Mouse (Mus musculus) midbrain, embryonic 12.5 days (tissue): ENCODE data around the gene Drd3. TPM values are rescaled to one million over a fixed set of nuclear protein-coding genes. Genes with fewer than 3 reads are reported as not detected.

Source experiments
- ATAC-seq: fragments of 200-750 bp; cut with Nextera tagmentation; 2 replicates; pipeline ENCODE4 v1.8.0; 2017; ENCODE audit warnings: low read depth, moderate TSS enrichment, moderate library complexity; ENCODE audit not compliant: low FRiP score
- H3K27ac ChIP-seq: fragments of 300-500 bp; sonication (generic); replicated peaks from 2 replicates; pipeline ENCODE4 v1.5.1; 2016; ENCODE audit warnings: mild to moderate bottlenecking
- H3K27me3 ChIP-seq: fragments of 300-500 bp; sonication (generic); 2 replicates; pipeline ENCODE4 v1.6.1; 2016; ENCODE audit warnings: mild to moderate bottlenecking
- H3K36me3 ChIP-seq: fragments of 300-500 bp; sonication (generic); 2 replicates; pipeline ENCODE4 v1.6.1; 2016
- H3K4me1 ChIP-seq: fragments of 300-500 bp; sonication (generic); 2 replicates; pipeline ENCODE4 v1.6.1; 2016
- H3K4me2 ChIP-seq: fragments of 300-500 bp; sonication (generic); replicated peaks from 2 replicates; pipeline ENCODE4 v1.6.1; 2016; ENCODE audit warnings: mild to moderate bottlenecking, moderate library complexity
- H3K4me3 ChIP-seq: fragments of 300-500 bp; sonication (generic); 2 replicates; pipeline ENCODE4 v1.5.1; 2016; ENCODE audit warnings: mild to moderate bottlenecking
- H3K9ac ChIP-seq: fragments of 300-500 bp; sonication (generic); replicated peaks from 2 replicates; pipeline ENCODE4 v1.6.1; 2016; ENCODE audit warnings: mild to moderate bottlenecking, moderate library complexity
- H3K9me3 ChIP-seq: fragments of 300-500 bp; sonication (generic); 2 replicates; pipeline ENCODE4 v1.6.1; 2016; ENCODE audit warnings: mild to moderate bottlenecking
- WGBS: fragments of 180-500 bp; shearing (Covaris S2); methylation state at CpG from one replicate; pipeline ENCODE4 v1.1.7; 2016; 5-methylcytosine and 5-hydroxymethylcytosine counted together
- polyA plus RNA-seq: library from polyadenylated mRNA; unstranded; fragments of >200 nt; fragmentation: Nextera tagmentation; extraction: Ambion mirVana; gene quantifications from 2 replicates; pipeline ENCODE4 v1.2.1, GENCODE M21; 2016

Gene Drd3
- polyA plus RNA-seq, 1 experiment from 2014 or later: not detected

- peaks cover 10% of the 10 kb centered on the region; the same call in 1 of the 2 replicates for H3K27me3 ChIP-seq
- no peak overlapping the region for H3K4me3 ChIP-seq
- H3K4me1 ChIP-seq: peaks cover 25% of the 10 kb centered on the region
- no peak overlapping the region for H3K27ac ChIP-seq
- ATAC-seq: no peak
- H3K9me3 ChIP-seq: no peaks in the 10 kb centered on the region
- H3K4me2 ChIP-seq: no peak overlapping the region
- H3K9ac ChIP-seq: no peak overlapping the region
- no peaks in the 10 kb centered on the region for H3K36me3 ChIP-seq
- WGBS: 53% methylated on average over 5 of the region's 5 CpGs
Observed at GRCm38 (mm10) chr16:43802466-43802865, 48.6 kb downstream of the Drd3 start.

- no peak overlapping the region for H3K9ac ChIP-seq
- H3K36me3 ChIP-seq: no peaks in the 10 kb centered on the region
- H3K4me3 ChIP-seq: no peak overlapping the region
- H3K27ac ChIP-seq: no peak overlapping the region
- no peak overlapping the region for H3K4me2 ChIP-seq
- peaks cover 10% of the 10 kb centered on the region; the same call in 1 of the 2 replicates for H3K27me3 ChIP-seq
- 89% methylated on average over 6 of the region's 6 CpGs for WGBS
- no peak for ATAC-seq
- peaks cover 19% of the 10 kb centered on the region for H3K4me1 ChIP-seq
- no peaks in the 10 kb centered on the region for H3K9me3 ChIP-seq
Observed at GRCm38 (mm10) chr16:43804364-43804763, 50.5 kb downstream of the Drd3 start.

GRCm38 (mm10) chr16:43807048-43807447 is 53.2 kb downstream of the Drd3 start:
- no peak overlapping the region for H3K4me3 ChIP-seq
- no peaks in the 10 kb centered on the region for H3K9me3 ChIP-seq
- no peak overlapping the region for H3K27ac ChIP-seq
- peaks cover 6% of the 10 kb centered on the region; the same call in 1 of the 2 replicates for H3K27me3 ChIP-seq
- 80% methylated on average over 16 of the region's 16 CpGs for WGBS
- H3K9ac ChIP-seq: no peak overlapping the region
- H3K36me3 ChIP-seq: no peaks in the 10 kb centered on the region
- no peaks in the 10 kb centered on the region for H3K4me1 ChIP-seq
- ATAC-seq: no peak
- H3K4me2 ChIP-seq: no peak overlapping the region

- Histone ChIP-seq H3K27me3 (no peaks in the 10 kb centered on the region), H3K9me3 (no peaks in the 10 kb centered on the region), H3K27ac (no peak overlapping the region), H3K36me3 (no peaks in the 10 kb centered on the region), H3K9ac (no peak overlapping the region), H3K4me2 (no peak overlapping the region), H3K4me1 (no peaks in the 10 kb centered on the region), H3K4me3 (no peak overlapping the region)
- ATAC-seq: no peak
- WGBS: 88% methylated on average over 2 of the region's 2 CpGs
Observed at GRCm38 (mm10) chr16:43809429-43809828, 55.6 kb downstream of the Drd3 start.

- Histone ChIP-seq H3K36me3 (no peaks in the 10 kb centered on the region), H3K27ac (no peak overlapping the region), H3K9me3 (no peaks in the 10 kb centered on the region), H3K27me3 (no peaks in the 10 kb centered on the region), H3K9ac (no peak overlapping the region), H3K4me2 (no peak overlapping the region), H3K4me3 (no peak overlapping the region), H3K4me1 (no peaks in the 10 kb centered on the region)
- ATAC-seq: no peak
- WGBS: 77% methylated on average over 1 of the region's 1 CpGs
Observed at GRCm38 (mm10) chr16:43811402-43811801, 57.6 kb downstream of the Drd3 start.

GRCm38 (mm10) chr16:43814644-43815043 is 60.8 kb downstream of the Drd3 start:
- WGBS: 44% methylated on average over 4 of the region's 4 CpGs
- H3K4me1 ChIP-seq: no peaks in the 10 kb centered on the region
- no peak overlapping the region for H3K4me2 ChIP-seq
- H3K36me3 ChIP-seq: no peaks in the 10 kb centered on the region
- H3K27me3 ChIP-seq: no peaks in the 10 kb centered on the region
- ATAC-seq: no peak
- H3K9me3 ChIP-seq: no peaks in the 10 kb centered on the region
- H3K27ac ChIP-seq: no peak overlapping the region
- H3K9ac ChIP-seq: no peak overlapping the region
- H3K4me3 ChIP-seq: no peak overlapping the region

GRCm38 (mm10) chr16:43816321-43816720 is 62.5 kb downstream of the Drd3 start:
- Histone ChIP-seq H3K36me3 (no peaks in the 10 kb centered on the region), H3K27me3 (no peaks in the 10 kb centered on the region), H3K27ac (no peak overlapping the region), H3K9ac (no peak overlapping the region), H3K4me1 (no peaks in the 10 kb centered on the region), H3K9me3 (no peaks in the 10 kb centered on the region), H3K4me2 (no peak overlapping the region), H3K4me3 (no peak overlapping the region)
- no peak for ATAC-seq
- WGBS: 85% methylated on average over 4 of the region's 5 CpGs

- Histone ChIP-seq H3K9me3 (no peaks in the 10 kb centered on the region), H3K4me3 (no peak overlapping the region), H3K9ac (no peak overlapping the region), H3K4me2 (no peak overlapping the region), H3K27ac (no peak overlapping the region), H3K4me1 (no peaks in the 10 kb centered on the region), H3K36me3 (no peaks in the 10 kb centered on the region), H3K27me3 (no peaks in the 10 kb centered on the region)
- WGBS: 94% methylated on average over 6 of the region's 6 CpGs
- no peak for ATAC-seq
Observed at GRCm38 (mm10) chr16:43818404-43818803, 64.6 kb downstream of the Drd3 start.

GRCm38 (mm10) chr16:43827492-43827891 is 73.7 kb downstream of the Drd3 start:
- no peak overlapping the region for H3K4me3 ChIP-seq
- no peak overlapping the region for H3K27ac ChIP-seq
- WGBS: 77% methylated on average over 3 of the region's 3 CpGs
- H3K9me3 ChIP-seq: no peaks in the 10 kb centered on the region
- no peak for ATAC-seq
- H3K27me3 ChIP-seq: no peaks in the 10 kb centered on the region
- no peak overlapping the region for H3K9ac ChIP-seq
- no peaks in the 10 kb centered on the region for H3K36me3 ChIP-seq
- H3K4me2 ChIP-seq: no peak overlapping the region
- no peaks in the 10 kb centered on the region for H3K4me1 ChIP-seq

- H3K27ac ChIP-seq: no peak overlapping the region
- H3K9ac ChIP-seq: no peak overlapping the region
- WGBS: 92% methylated on average over 2 of the region's 2 CpGs
- no peak overlapping the region for H3K4me3 ChIP-seq
- H3K4me1 ChIP-seq: no peaks in the 10 kb centered on the region
- no peak for ATAC-seq
- no peaks in the 10 kb centered on the region for H3K27me3 ChIP-seq
- H3K36me3 ChIP-seq: no peaks in the 10 kb centered on the region
- no peaks in the 10 kb centered on the region for H3K9me3 ChIP-seq
- no peak overlapping the region for H3K4me2 ChIP-seq
Observed at GRCm38 (mm10) chr16:43831957-43832356, 78.1 kb downstream of the Drd3 start.

- H3K9me3 ChIP-seq: no peaks in the 10 kb centered on the region
- no peak overlapping the region for H3K4me2 ChIP-seq
- H3K27ac ChIP-seq: no peak overlapping the region
- no peaks in the 10 kb centered on the region for H3K27me3 ChIP-seq
- 88% methylated on average over 1 of the region's 1 CpGs for WGBS
- H3K4me1 ChIP-seq: no peaks in the 10 kb centered on the region
- no peak for ATAC-seq
- H3K36me3 ChIP-seq: no peaks in the 10 kb centered on the region
- H3K9ac ChIP-seq: no peak overlapping the region
- H3K4me3 ChIP-seq: no peak overlapping the region
Observed at GRCm38 (mm10) chr16:43841236-43841635, 87.4 kb downstream of the Drd3 start.

- no peak overlapping the region for H3K4me3 ChIP-seq
- H3K4me2 ChIP-seq: no peak overlapping the region
- H3K9me3 ChIP-seq: no peaks in the 10 kb centered on the region
- WGBS: 80% methylated on average over 1 of the region's 1 CpGs
- H3K36me3 ChIP-seq: no peaks in the 10 kb centered on the region
- no peak overlapping the region for H3K27ac ChIP-seq
- H3K27me3 ChIP-seq: no peaks in the 10 kb centered on the region
- H3K9ac ChIP-seq: no peak overlapping the region
- no peaks in the 10 kb centered on the region for H3K4me1 ChIP-seq
- ATAC-seq: no peak
Observed at GRCm38 (mm10) chr16:43849839-43850238, 96.0 kb downstream of the Drd3 start.

GRCm38 (mm10) chr16:43858941-43859476 is 105.2 kb downstream of the Drd3 start:
- no peak overlapping the region for H3K9ac ChIP-seq
- no peaks in the 10 kb centered on the region for H3K9me3 ChIP-seq
- H3K27ac ChIP-seq: no peak overlapping the region
- H3K4me1 ChIP-seq: no peaks in the 10 kb centered on the region
- no peak for ATAC-seq
- 91% methylated on average over 4 of the region's 5 CpGs for WGBS
- no peak overlapping the region for H3K4me2 ChIP-seq
- no peak overlapping the region for H3K4me3 ChIP-seq
- H3K36me3 ChIP-seq: peaks cover 20% of the 10 kb centered on the region
- no peaks in the 10 kb centered on the region for H3K27me3 ChIP-seq
